Mouse (Mus musculus) liver, embryonic 14.5 days (tissue): ENCODE measurements at regions not wholly inside any gene's neighbourhood (a gene's known extent, or its start where the extent isn't known, plus 50 kb on each side); places are given as distances from the start of the nearest gene placed in this dataset.

Experiments
- ATAC-seq: fragments of 200-750 bp; cut with Nextera tagmentation; 2 replicates; pipeline ENCODE4 v1.8.0; 2017; ENCODE audit warnings: moderate number of reproducible peaks, mild to moderate bottlenecking, moderate library complexity; ENCODE audit not compliant: insufficient read depth
- DNase-seq, 3 experiments: peaks; one replicate each; pipeline ENCODE4 v3.0.0-alpha.2; 2012 to 2013; ENCODE audit warnings: low read depth in 3 of 3, low spot score in 3 of 3
- H3K27ac ChIP-seq: fragments of 300-500 bp; sonication (generic); 2 replicates; pipeline ENCODE4 v1.5.1; 2014; ENCODE audit warnings: moderate library complexity, mild to moderate bottlenecking, control low read depth, inconsistent platforms
- H3K27me3 ChIP-seq: fragments of 300-500 bp; sonication (generic); 2 replicates; pipeline ENCODE4 v1.6.1; 2014; ENCODE audit warnings: mild to moderate bottlenecking, low read length, moderate library complexity; ENCODE audit not compliant: control insufficient read depth, insufficient read depth
- H3K36me3 ChIP-seq: fragments of 300-500 bp; sonication (generic); replicated peaks from 2 replicates; pipeline ENCODE4 v1.6.1; 2014; ENCODE audit warnings: low read depth; ENCODE audit not compliant: control insufficient read depth, insufficient read depth
- H3K4me1 ChIP-seq, 2 experiments: fragments of 200-500 bp in 1 of 2; fragments of 300-500 bp in 1 of 2; sonication (generic) in 1 of 2; replicated peaks; 2 replicates each; pipeline ENCODE4 v1.6.1; 2012 to 2014; ENCODE audit warnings: antibody characterized with exemption in 1 of 2, inconsistent platforms in 1 of 2, low read length in 1 of 2; ENCODE audit not compliant: control insufficient read depth in 2 of 2, insufficient read depth in 2 of 2
- H3K4me2 ChIP-seq: fragments of 300-500 bp; sonication (generic); 2 replicates; pipeline ENCODE4 v1.6.1; 2014; ENCODE audit warnings: low read depth, mild to moderate bottlenecking, control low read depth, moderate library complexity
- H3K4me3 ChIP-seq, 2 experiments: fragments of 200-500 bp in 1 of 2; fragments of 300-500 bp in 1 of 2; sonication (generic) in 1 of 2; 2 replicates each; pipeline ENCODE4 v1.5.1; 2012 to 2014; ENCODE audit warnings: low read depth in 2 of 2, low read length in 2 of 2, mild to moderate bottlenecking in 2 of 2, control low read depth in 1 of 2, inconsistent platforms in 1 of 2, moderate library complexity in 1 of 2; ENCODE audit not compliant: insufficient read depth in 1 of 2
- H3K9ac ChIP-seq: fragments of 300-500 bp; sonication (generic); replicated peaks from 2 replicates; pipeline ENCODE4 v1.6.1; 2014; ENCODE audit warnings: mild to moderate bottlenecking, control low read depth, moderate library complexity
- H3K9me3 ChIP-seq: fragments of 300-500 bp; sonication (generic); 2 replicates; pipeline ENCODE4 v1.6.1; 2016; ENCODE audit warnings: low read length, mixed read lengths; ENCODE audit not compliant: control insufficient read depth
- CTCF ChIP-seq: IDR thresholded peaks from 2 replicates; pipeline ENCODE4 v1.5.1; 2016; ENCODE audit warnings: antibody characterized with exemption, low read depth, control low read depth
- EP300 ChIP-seq: IDR thresholded peaks from 2 replicates; pipeline ENCODE4 v1.6.1; 2016; ENCODE audit warnings: antibody characterized with exemption, low read depth
- WGBS: fragments of 180-500 bp; shearing (Covaris S2); extraction: QIAGEN DNeasy Blood & Tissue Kit; methylation state at CpG from one replicate; pipeline ENCODE4 v1.1.7; 2014; ENCODE audit not compliant: insufficient replicate concordance; 5-methylcytosine and 5-hydroxymethylcytosine counted together

GRCm38 (mm10) chr12:25224201-25224600 is 127.3 kb upstream of the Id2 start:
- DNase-seq (no peak), ATAC-seq (no peak)
- H3K36me3 ChIP-seq: no peaks in the 10 kb centered on the region
- H3K4me1 ChIP-seq: no peaks in the 10 kb centered on the region
- H3K4me2 ChIP-seq: no peak overlapping the region
- no peaks in the 10 kb centered on the region for H3K27me3 ChIP-seq
- TF ChIP-seq EP300 (no peak), CTCF (no peak)
- no peak overlapping the region for H3K4me3 ChIP-seq
- no peaks in the 10 kb centered on the region for H3K9me3 ChIP-seq
- no peak overlapping the region for H3K27ac ChIP-seq
- H3K9ac ChIP-seq: no peak overlapping the region
- 61% methylated on average over 2 of the region's 2 CpGs for WGBS

- H3K36me3 ChIP-seq: no peaks in the 10 kb centered on the region
- H3K9me3 ChIP-seq: no peaks in the 10 kb centered on the region
- 29% methylated on average over 4 of the region's 4 CpGs for WGBS
- ATAC-seq (no peak), DNase-seq (no peak)
- no peak overlapping the region for H3K4me2 ChIP-seq
- no peaks in the 10 kb centered on the region for H3K27me3 ChIP-seq
- TF ChIP-seq CTCF: no peak
- no peak for TF ChIP-seq EP300
- H3K4me3 ChIP-seq: no peak overlapping the region
- H3K9ac ChIP-seq: no peak overlapping the region
- no peaks in the 10 kb centered on the region for H3K4me1 ChIP-seq
- H3K27ac ChIP-seq: no peak overlapping the region
These were observed 126.6 kb upstream of the Id2 start for GRCm38 (mm10) chr12:25223539-25223938.

- H3K4me1 ChIP-seq: 0 out of 4 replicates have a peak, but pooled peaks cover 0 to 4% of the 10 kb centered on the region in 2 experiments
- no peaks in the 10 kb centered on the region for H3K36me3 ChIP-seq
- 41% methylated on average over 4 of the region's 4 CpGs for WGBS
- H3K4me2 ChIP-seq: no peak overlapping the region
- DNase-seq (no peak), ATAC-seq (no peak)
- no peak overlapping the region for H3K9ac ChIP-seq
- no peaks in the 10 kb centered on the region for H3K9me3 ChIP-seq
- H3K4me3 ChIP-seq: no peak overlapping the region
- no peak for TF ChIP-seq EP300
- no peak for TF ChIP-seq CTCF
- no peak overlapping the region for H3K27ac ChIP-seq
- H3K27me3 ChIP-seq: no peaks in the 10 kb centered on the region
These were observed 123.8 kb upstream of the Id2 start for GRCm38 (mm10) chr12:25220780-25221106.

- WGBS: 41% methylated on average over 9 of the region's 9 CpGs
- DNase-seq (no peak), ATAC-seq (no peak)
- Histone ChIP-seq H3K4me1 (0 out of 4 replicates have a peak, but pooled peaks cover 0 to 4% of the 10 kb centered on the region in 2 experiments), H3K4me2 (no peak overlapping the region), H3K4me3 (no peak overlapping the region), H3K36me3 (no peaks in the 10 kb centered on the region), H3K9ac (no peak overlapping the region), H3K9me3 (no peaks in the 10 kb centered on the region), H3K27ac (no peak overlapping the region), H3K27me3 (no peaks in the 10 kb centered on the region)
- TF ChIP-seq CTCF: no peak
- no peak for TF ChIP-seq EP300
These were observed 123.3 kb upstream of the Id2 start for GRCm38 (mm10) chr12:25220096-25220779.

- WGBS: 69% methylated on average over 10 of the region's 10 CpGs
- Histone ChIP-seq H3K4me1 (0 out of 4 replicates have a peak, but pooled peaks cover 0 to 4% of the 10 kb centered on the region in 2 experiments), H3K9ac (no peak overlapping the region), H3K27me3 (no peaks in the 10 kb centered on the region), H3K27ac (no peak overlapping the region), H3K4me3 (no peak overlapping the region), H3K4me2 (no peak overlapping the region), H3K36me3 (no peaks in the 10 kb centered on the region), H3K9me3 (no peaks in the 10 kb centered on the region)
- ATAC-seq (no peak), DNase-seq (no peak)
- TF ChIP-seq EP300: no peak
- no peak for TF ChIP-seq CTCF
These were observed 122.6 kb upstream of the Id2 start for GRCm38 (mm10) chr12:25219546-25219945.
